8 mouse cellular contexts compared by ENCODE assay signal in genomic region chr2:164804533-164805331, GRCm38 (mm10). TPM values are rescaled to one million over a fixed set of nuclear protein-coding genes. Genes with fewer than 3 reads are reported as not detected.
DNase-seq lines count a peak whose midpoint lies in the region; ATAC-seq lines count a peak whose summit lies in the region.

TSS of gene Acot8 (minus strand) at chr2:164804882.
TSS of gene Zswim3 (plus strand) at chr2:164805098.

- intact Hi-C loops in gastrocnemius, postnatal 14 days (cut with DNase I; ENCODE audit: low total_unique reads): no loop called here
- intact Hi-C loops in left cerebral cortex, postnatal 14 days (cut with DNase I): no loop called here

- DNase-seq in adrenal gland, adult (ENCODE audit: inconsistent age in 2 of 2, low spot score in 1 of 2): peak; percentile 98 to 100
- DNase-seq in embryo, embryonic 10.5 days (ENCODE audit: low spot score): peak; percentile 99
- peak; percentile 93 for DNase-seq in gastrocnemius, postnatal 14 days
- peak; percentile 99 for DNase-seq in intestine, embryonic 14.5 days (ENCODE audit: low spot score)
- peak; percentile 99 to 100 for DNase-seq in left cerebral cortex, postnatal 14 days (ENCODE audit: low spot score in 2 of 2)
- peak; percentile 99 for DNase-seq in mesoderm, embryonic 11.5 days (ENCODE audit: low read depth, low spot score)
- DNase-seq in right cerebral cortex, postnatal 36 days (ENCODE audit: low spot score in 2 of 2): peak; percentile 96 to 97
- peak; percentile 99 for DNase-seq in yolk sac, embryonic 10.5 days (ENCODE audit: low spot score)

- peaks cover 12% of the 10 kb centered on the region for H3K4me1 ChIP-seq in intestine, embryonic 14.5 days (replicated peaks; ENCODE audit: control insufficient read depth, insufficient read depth, low read length)

- no peaks in the 10 kb centered on the region for H3K9me3 ChIP-seq in intestine, embryonic 14.5 days (ENCODE audit: control insufficient read depth, low read length)

- H3K9ac ChIP-seq in intestine, embryonic 14.5 days (ENCODE audit: low read length): peak within 1 kb of the TSS; percentile 82

- under 1% methylated on average over 47 of the region's 47 CpGs for WGBS in intestine, embryonic 14.5 days

- peak within 1 kb of the TSS; percentile 91 for H3K4me3 ChIP-seq in intestine, embryonic 14.5 days (ENCODE audit: low read depth, low read length)

- peak within 1 kb of the TSS; percentile 81 for H3K27ac ChIP-seq in intestine, embryonic 14.5 days (ENCODE audit: low read depth)

- H3K27me3 ChIP-seq in intestine, embryonic 14.5 days (replicated peaks; ENCODE audit: control insufficient read depth, insufficient read depth, low read length): no peaks in the 10 kb centered on the region

- peak; percentile 96 for ATAC-seq in intestine, embryonic 14.5 days (replicated peaks; ENCODE audit: low FRiP score, low TSS enrichment, low read depth)

- peaks cover 17% of the 10 kb centered on the region for H3K36me3 ChIP-seq in intestine, embryonic 14.5 days (ENCODE audit: control insufficient read depth, insufficient read depth, low read length)

- peak within 1 kb of the TSS; percentile 97 for H3K4me2 ChIP-seq in intestine, embryonic 14.5 days (ENCODE audit: low read length)

RNA-seq across cellular contexts. Expression of gene Acot8, which starts in this region (rescaled TPM):
- total RNA-seq in gastrocnemius, postnatal 14 days (2021): 1 to 10 TPM; 9.0 to 9.7 TPM
- 19.2 and 19.6 TPM in 2 replicates for polyA plus RNA-seq in intestine, embryonic 14.5 days (2014; fragmentation: Nextera tagmentation; extraction: Ambion mirVana)
- total RNA-seq in left cerebral cortex, postnatal 14 days (2021): 10 to 100 TPM; 25.8 to 27.7 TPM

RNA-seq across cellular contexts. Expression of gene Zswim3, which starts in this region (rescaled TPM):
- 1 to 10 TPM; 1.1 to 1.2 TPM for total RNA-seq in gastrocnemius, postnatal 14 days (2021)
- 8.9 and 11.4 TPM in 2 replicates for polyA plus RNA-seq in intestine, embryonic 14.5 days (2014; fragmentation: Nextera tagmentation; extraction: Ambion mirVana)
- 1 to 10 TPM; 7.7 to 8.3 TPM for total RNA-seq in left cerebral cortex, postnatal 14 days (2021)

Comparison
In these comparisons a context has a peak if more than half of its experiments do, and no peak if none do; other contexts are left out.
1. Peak in every context shown above with its lines: DNase-seq, ATAC-seq, H3K4me3 ChIP-seq and H3K27ac ChIP-seq.
2. RNA of gene Zswim3 (total RNA-seq): 7.7 to 8.3 TPM in left cerebral cortex, postnatal 14 days; 1.1 to 1.2 TPM in gastrocnemius, postnatal 14 days; every median in the first group is over 4 times any median in the second.